Mouse (Mus musculus): ENCODE measurements around the gene Camkmt.

DNA sequence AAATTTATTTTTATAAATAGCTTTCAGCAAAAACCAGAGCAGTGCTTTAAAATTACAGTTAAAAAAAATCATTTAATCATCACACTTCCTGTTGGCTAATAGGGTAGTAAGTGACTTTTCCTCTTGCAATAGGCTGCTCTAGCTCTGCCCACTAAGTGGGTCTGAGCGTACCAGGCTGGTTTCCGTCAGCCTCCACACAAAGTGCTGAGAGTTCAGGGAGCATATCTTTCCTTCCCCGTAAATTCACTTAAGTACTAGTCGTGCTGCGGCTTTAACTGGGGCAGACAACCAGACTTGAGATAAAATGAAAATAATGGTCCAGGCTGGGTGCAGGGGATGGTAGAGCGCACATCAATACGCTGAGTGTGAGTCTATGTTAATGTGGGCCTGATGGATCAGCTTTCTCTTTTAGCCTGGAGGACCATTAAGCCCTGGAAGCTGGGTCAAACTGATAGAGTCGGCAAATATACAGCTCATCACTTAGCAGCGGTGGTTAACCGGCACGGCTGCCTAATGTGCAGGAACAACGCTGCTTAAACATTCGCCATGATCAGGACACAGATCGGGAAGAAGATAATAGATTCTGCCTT lies 90.2 kb downstream of the Camkmt start:
- TF ChIP-seq CTCF (IDR thresholded peaks at IDR 0.05; ENCODE audit: extremely low read depth, insufficient read length, insufficient replicate concordance, low read depth, low read length) (no peak), POLR2A (IDR thresholded peaks at IDR 0.05; ENCODE audit: low read depth, low read length) (no peak)

Data from small intestine, adult 2 months (tissue).